Mouse (Mus musculus) layer of hippocampus, adult 6 months (tissue): Measurements from ENCODE around the gene Gm10309. TPM values are rescaled to one million over a fixed set of nuclear protein-coding genes. Genes with fewer than 3 reads are reported as not detected.

Experiments used
- long read RNA-seq, 2 experiments: library from polyadenylated mRNA; unstranded; transcript quantifications; one replicate each; pipeline ENCODE4 v2.0.0; 2019 to 2020
- polyA plus RNA-seq: library from polyadenylated mRNA; unstranded; fragments of <200 nt; fragmentation: Nextera tagmentation; gene quantifications from 2 replicates; pipeline ENCODE4 v1.2.3, GENCODE M21; 2021

The Gm10309 gene
- not detected in 2 replicates for polyA plus RNA-seq
- long read RNA-seq, experiment 1: 0 reads
- long read RNA-seq, experiment 2: 0 reads

GRCm38 (mm10) chr17:86505183-86505631, at the start of gene Gm10309:
Gm10309 (minus strand) TSS chr17:86505232.

Other genes with a start within 250 kb of the Gm10309 start
- gene Epas1, start 248.5 kb upstream of the Gm10309 start, polyA plus RNA-seq: 21.0 and 24.3 TPM in 2 replicates